Mouse (Mus musculus) heart, postnatal 0 days (tissue): Measurements from ENCODE around the gene Gm16253.

Experiments used
- CTCF ChIP-seq: IDR thresholded peaks from 2 replicates; pipeline ENCODE4 v1.5.1; 2016; ENCODE audit warnings: antibody characterized with exemption, control low read depth, low read depth
- EP300 ChIP-seq: IDR thresholded peaks from 2 replicates; pipeline ENCODE4 v1.6.1; 2016; ENCODE audit warnings: antibody characterized with exemption, low read depth

DNA sequence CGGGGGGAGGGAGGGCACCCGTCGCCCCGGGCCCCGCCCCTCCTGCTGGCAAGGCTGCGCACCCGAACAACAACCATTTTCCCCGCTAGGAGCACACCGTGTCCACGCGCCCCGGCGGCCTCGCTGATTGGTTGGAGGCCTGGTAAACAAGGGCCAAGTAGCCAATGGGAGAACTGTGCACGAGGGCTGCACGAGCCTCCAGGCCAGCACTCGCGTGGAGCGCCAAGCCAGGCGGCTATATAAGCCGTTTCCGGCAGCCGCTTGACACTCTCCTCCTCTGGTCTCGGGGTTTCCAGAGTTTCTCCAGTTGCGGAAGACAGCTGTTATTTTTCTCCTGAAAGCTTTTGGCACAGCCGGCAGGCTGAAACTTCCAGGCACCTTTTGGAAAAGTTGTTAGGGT is 19.1 kb upstream of the Gm16253 start, which contains the start of gene Txnip:
- TF ChIP-seq CTCF (peak; percentile 35), EP300 (peak; percentile 97)
